Mouse (Mus musculus): ENCODE results near the gene Rps12-ps3.

- TF ChIP-seq HCFC1 (IDR thresholded peaks at IDR 0.05; ENCODE audit: borderline replicate concordance, insufficient read depth, low read length) (no peak), ZNF384 (IDR thresholded peaks at IDR 0.05; ENCODE audit: low read depth, low read length) (no peak), CHD2 (IDR thresholded peaks at IDR 0.05; ENCODE audit: low read depth, low read length) (no peak)
Measured at GRCm38 (mm10) chr19:59356843-59357595, 34.9 kb downstream of the Rps12-ps3 start.
